ENCODE assay signal across 14 mouse cellular contexts in the genomic region with DNA sequence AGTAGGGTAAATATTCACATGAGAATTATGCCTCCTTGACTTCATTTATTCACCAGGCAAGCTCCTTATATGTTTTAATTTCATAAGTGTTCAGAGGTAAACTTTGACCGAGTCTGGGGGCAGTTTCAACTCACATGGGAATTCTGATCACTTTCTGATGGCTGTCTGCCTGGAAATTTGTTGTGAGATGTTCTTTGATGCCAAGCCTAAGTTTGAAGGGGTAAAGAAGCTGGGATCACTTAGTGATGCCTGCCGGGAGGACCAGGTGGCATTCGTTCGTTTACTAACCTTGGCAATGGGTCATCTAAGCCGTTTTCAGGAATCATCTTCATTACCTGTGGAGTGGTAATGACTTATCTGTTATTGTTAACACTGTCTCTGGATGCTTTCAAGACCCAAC. TPM values are rescaled to one million over a fixed set of nuclear protein-coding genes. Genes with fewer than 3 reads are reported as not detected.
DNase-seq lines count a peak whose midpoint lies in the region; ATAC-seq and TF ChIP-seq lines count a peak whose summit lies in the region.
"Had no signal": no experiment of that assay in that cellular context is flagged by ENCODE, and none has a peak within 500 bp of the region (broad histone marks: within the 10 kb centered on the region; RNA-seq: fewer than 3 reads in every experiment).

No protein-coding gene starts in this region.

- no peak overlapping the region for H3K4me2 ChIP-seq in heart, embryonic 14.5 days (ENCODE audit: low read length)
- H3K4me2 ChIP-seq in heart, embryonic 12.5 days: no peak overlapping the region
- H3K4me2 ChIP-seq: midbrain, embryonic 12.5 days; neural tube, embryonic 13.5 days had no signal

- no peak for ATAC-seq in heart, embryonic 14.5 days (ENCODE audit: insufficient number of reproducible peaks, insufficient read depth, low FRiP score, low read depth)
- no peak for ATAC-seq in heart, embryonic 12.5 days (ENCODE audit: insufficient number of reproducible peaks, low FRiP score)
- ATAC-seq: forebrain, embryonic 16.5 days had no signal

- H3K4me1 ChIP-seq in heart, embryonic 14.5 days (ENCODE audit: control insufficient read depth in 2 of 2, insufficient read depth in 2 of 2, low read length in 2 of 2): peaks cover 34 to 82% of the 10 kb centered on the region in 2 experiments
- H3K4me1 ChIP-seq in heart, embryonic 12.5 days (replicated peaks): peaks cover 73% of the 10 kb centered on the region

- no peak overlapping the region for H3K9ac ChIP-seq in heart, embryonic 14.5 days (ENCODE audit: low read length)
- H3K9ac ChIP-seq in heart, embryonic 12.5 days: no peak overlapping the region
- H3K9ac ChIP-seq: midbrain, embryonic 12.5 days; neural tube, embryonic 13.5 days had no signal

- no peaks in the 10 kb centered on the region for H3K27me3 ChIP-seq in heart, embryonic 14.5 days (ENCODE audit: control insufficient read depth, insufficient read depth, low read length)
- H3K27me3 ChIP-seq in heart, embryonic 12.5 days (replicated peaks): no peaks in the 10 kb centered on the region
- H3K27me3 ChIP-seq: midbrain, embryonic 12.5 days; neural tube, embryonic 13.5 days had no signal

- H3K9me3 ChIP-seq in heart, embryonic 14.5 days (ENCODE audit: control insufficient read depth, low read length): no peaks in the 10 kb centered on the region
- H3K9me3 ChIP-seq in heart, embryonic 12.5 days (replicated peaks): no peaks in the 10 kb centered on the region
- H3K9me3 ChIP-seq: midbrain, embryonic 12.5 days; neural tube, embryonic 13.5 days had no signal

- no peak for DNase-seq in layer of hippocampus, adult 2 months (ENCODE audit: low spot score in 2 of 2)
- DNase-seq in layer of hippocampus, adult 8-10 months (ENCODE audit: low spot score in 2 of 2): no peak
- DNase-seq in 3T3-L1 (ENCODE audit: low read depth, low spot score): peak; percentile 49
- DNase-seq in adipocyte (ENCODE audit: low spot score): peak; percentile 82
- no peak for DNase-seq in right cerebral cortex, postnatal 14 days
- DNase-seq: adrenal gland, adult 8-10 months; liver; lung, adult 2 months; thymus, postnatal 14 days had no signal

- H3K36me3 ChIP-seq in heart, embryonic 14.5 days (ENCODE audit: control insufficient read depth, insufficient read depth, low read length): 0 out of 2 replicates have a peak, but pooled peaks cover 4% of the 10 kb centered on the region
- H3K36me3 ChIP-seq in heart, embryonic 12.5 days: 0 out of 2 replicates have a peak, but pooled peaks cover 5% of the 10 kb centered on the region
- H3K36me3 ChIP-seq: midbrain, embryonic 12.5 days; neural tube, embryonic 13.5 days had no signal

- peak overlapping the region; percentile 55 to 85; a peak in 3 of 4 replicates for H3K27ac ChIP-seq in heart, embryonic 14.5 days (replicated peaks in 1 of 2; ENCODE audit: control insufficient read depth in 1 of 2, insufficient read depth in 1 of 2, low read depth in 2 of 2, low read length in 2 of 2)
- H3K27ac ChIP-seq in heart, embryonic 12.5 days (ENCODE audit: poor library complexity, severe bottlenecking): no peak overlapping the region
- peak overlapping the region; percentile 86 for H3K27ac ChIP-seq in layer of hippocampus, adult 2 months
- H3K27ac ChIP-seq: midbrain, embryonic 12.5 days; neural tube, embryonic 13.5 days had no signal

- H3K4me3 ChIP-seq in heart, embryonic 14.5 days (ENCODE audit: control insufficient read depth in 1 of 2, insufficient read depth in 1 of 2, low read depth in 1 of 2, low read length in 2 of 2): no peak overlapping the region
- no peak overlapping the region for H3K4me3 ChIP-seq in heart, embryonic 12.5 days
- no peak overlapping the region for H3K4me3 ChIP-seq in layer of hippocampus, adult 2 months
- H3K4me3 ChIP-seq: midbrain, embryonic 12.5 days; neural tube, embryonic 13.5 days had no signal

- no peak for TF ChIP-seq CTCF in layer of hippocampus, adult 2 months (conservative IDR thresholded peaks at IDR 0.05)

- WGBS in heart, embryonic 14.5 days: 53% methylated on average over 5 of the region's 5 CpGs
- WGBS in heart, embryonic 12.5 days: 69% methylated on average over 5 of the region's 5 CpGs

RNA-seq across cellular contexts. Expression of a gene that starts 23.0 kb away (rescaled TPM):
- 129 and 130 TPM in 2 replicates for polyA plus RNA-seq in heart, embryonic 14.5 days (2014; fragmentation: Nextera tagmentation; extraction: Ambion mirVana)
- 108 and 114 TPM in 2 replicates for polyA plus RNA-seq in heart, embryonic 12.5 days (2016; fragmentation: Nextera tagmentation; extraction: Ambion mirVana)
- total RNA-seq in layer of hippocampus, adult 2 months (2021): 100 to 1,000 TPM; 244 to 250 TPM
- total RNA-seq in layer of hippocampus, adult 8-10 months (2022): 100 to 1,000 TPM; 203 to 270 (median 247) TPM

Comparison
In these comparisons a context has a peak if more than half of its experiments do, and no peak if none do; other contexts are left out.
1. DNase-seq: peak in 3T3-L1 (single experiment) and adipocyte (single experiment); none in layer of hippocampus, adult 2 months (0 of 2), layer of hippocampus, adult 8-10 months (0 of 2) and right cerebral cortex, postnatal 14 days (single experiment).